Mouse (Mus musculus) spleen, postnatal 14 days (tissue): ENCODE results near the gene Cct8l1.

Experiments
- DNase-seq, 2 experiments: peaks; one replicate each; pipeline ENCODE4 v3.0.0; 2021 to 2022; ENCODE audit warnings: low spot score in 2 of 2

Cct8l1 gene

DNA sequence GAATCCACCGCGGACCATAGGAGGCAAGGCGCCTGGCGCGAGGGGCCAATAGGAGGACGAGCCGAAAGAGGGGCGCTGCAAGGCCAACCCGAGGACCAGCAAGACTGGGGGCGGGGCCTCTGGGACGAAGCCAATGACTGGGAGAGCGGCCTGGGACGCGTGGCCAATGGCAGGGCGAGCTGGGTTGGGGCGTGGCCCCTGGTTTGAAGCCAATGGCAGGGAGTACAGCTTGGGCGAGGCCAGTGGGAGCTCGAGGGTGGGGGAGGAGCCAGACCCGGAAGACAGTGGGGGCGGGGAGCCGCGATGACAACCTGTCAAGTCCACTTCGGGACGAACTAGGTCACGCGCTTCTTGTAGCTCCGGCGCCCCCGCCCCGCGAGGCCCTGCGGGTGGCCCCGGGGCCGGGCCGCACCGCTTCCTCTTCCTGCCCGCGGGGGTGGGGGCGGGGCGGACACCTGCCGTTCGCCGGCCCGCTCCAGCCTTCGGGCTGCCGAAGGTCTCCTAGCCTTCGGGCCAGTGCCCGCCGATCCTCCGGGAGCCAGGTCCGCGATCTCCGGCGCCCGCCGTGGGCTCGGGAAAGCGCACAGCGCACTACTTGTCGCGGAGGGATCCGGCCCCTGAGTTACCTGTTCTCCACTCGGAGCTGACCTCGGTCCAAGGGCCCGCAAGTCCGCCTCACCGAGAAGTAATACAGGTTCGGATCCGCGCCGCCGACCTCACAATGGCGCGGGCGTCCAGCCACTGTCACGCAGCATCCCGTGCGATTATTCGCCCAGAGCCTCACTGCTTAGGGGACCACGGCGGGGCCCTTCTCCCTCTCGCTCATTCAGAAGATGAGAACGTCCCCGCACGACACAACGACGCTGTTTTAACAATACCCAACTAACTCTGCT, 13.9 kb downstream of the Cct8l1 start:
- DNase-seq = peak; percentile 99

GRCm38 (mm10) chr5:25530629-25531028, 14.8 kb downstream of the Cct8l1 start:
- DNase-seq = no peak

DNA sequence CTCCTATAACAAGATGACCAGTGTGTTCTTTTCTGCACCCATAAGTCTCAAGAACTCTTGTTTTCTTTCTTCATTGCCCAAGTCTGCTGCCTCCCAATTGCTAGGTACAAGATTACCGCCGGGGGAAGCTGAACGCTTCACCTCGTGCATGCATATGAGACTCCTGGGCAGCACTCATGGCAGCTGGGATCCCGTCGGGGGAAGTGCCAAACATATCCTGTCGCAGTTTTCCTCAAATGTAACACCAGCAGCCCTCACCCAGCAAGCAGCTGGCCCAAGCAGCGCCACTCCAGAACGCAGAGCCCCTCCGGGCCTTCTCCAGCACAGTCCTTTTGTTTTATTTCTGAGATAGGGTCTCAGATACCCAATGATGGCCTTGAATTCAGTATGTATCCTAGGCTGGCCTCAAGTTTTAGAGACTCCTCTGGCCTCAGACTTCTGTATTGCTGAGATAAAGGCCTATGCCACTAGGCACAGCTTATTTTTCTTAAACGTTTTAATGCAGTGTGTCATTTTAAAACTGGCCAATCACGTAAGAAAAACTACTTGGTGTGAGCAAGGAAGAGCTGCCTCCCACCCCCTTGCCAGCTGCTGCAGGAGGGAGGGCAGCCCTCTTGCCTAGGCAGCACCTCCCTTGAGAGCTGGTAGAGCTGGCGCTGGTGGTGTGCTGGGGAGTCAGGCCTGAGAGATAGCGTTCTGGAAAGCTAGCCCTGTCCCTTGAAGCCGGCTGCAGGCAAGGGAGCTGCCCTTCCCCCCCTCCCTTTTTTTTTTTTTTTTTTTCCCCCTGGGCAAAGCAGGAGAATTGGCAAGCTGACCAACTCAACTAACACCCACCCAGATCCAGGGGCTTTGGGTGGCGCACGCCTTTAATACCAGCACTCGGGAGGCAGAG, 16.6 kb downstream of the Cct8l1 start:
- DNase-seq = no peak

- DNase-seq = no peak
Observed at GRCm38 (mm10) chr5:25533298-25533697, 17.4 kb downstream of the Cct8l1 start.

DNA sequence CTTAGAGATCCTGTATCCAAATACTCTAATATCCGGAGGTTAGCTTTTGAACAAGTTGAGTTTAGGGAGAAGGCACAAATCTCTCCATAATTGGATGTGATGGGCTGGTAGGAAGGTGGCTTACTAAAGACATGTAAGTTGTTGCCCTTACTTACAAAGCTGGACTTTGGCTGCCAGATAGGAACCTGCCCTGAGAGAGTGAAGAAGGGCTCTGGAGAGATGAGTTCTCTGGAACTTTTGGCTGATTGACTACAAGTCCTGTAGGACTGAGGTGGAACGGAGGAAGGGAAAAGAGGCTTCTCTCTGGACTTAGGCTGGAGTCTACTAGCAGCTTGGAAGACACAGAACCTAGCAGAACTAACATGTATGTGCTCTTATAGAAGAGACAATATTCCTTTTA, 19.7 kb downstream of the Cct8l1 start:
- no peak for DNase-seq

DNA sequence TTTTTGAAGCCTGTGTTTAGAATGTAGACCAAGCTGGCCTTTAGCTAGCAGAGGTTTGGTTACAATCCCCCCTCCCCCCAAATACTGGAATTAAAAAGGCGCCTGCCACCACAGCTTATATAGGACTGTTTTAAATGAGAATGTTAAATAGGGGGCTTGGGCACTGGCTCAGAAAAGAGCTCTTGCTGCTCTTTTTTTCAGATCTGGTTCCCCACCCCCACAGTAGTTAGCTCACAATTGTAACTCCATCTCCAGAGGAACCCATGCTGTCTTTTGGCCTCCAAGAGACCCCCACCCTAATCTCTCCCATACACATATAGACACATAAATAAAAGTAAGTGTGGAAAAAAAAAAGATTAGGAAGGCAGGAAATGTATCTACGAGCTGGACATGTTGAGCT, 20.6 kb downstream of the Cct8l1 start:
- no peak for DNase-seq

DNA sequence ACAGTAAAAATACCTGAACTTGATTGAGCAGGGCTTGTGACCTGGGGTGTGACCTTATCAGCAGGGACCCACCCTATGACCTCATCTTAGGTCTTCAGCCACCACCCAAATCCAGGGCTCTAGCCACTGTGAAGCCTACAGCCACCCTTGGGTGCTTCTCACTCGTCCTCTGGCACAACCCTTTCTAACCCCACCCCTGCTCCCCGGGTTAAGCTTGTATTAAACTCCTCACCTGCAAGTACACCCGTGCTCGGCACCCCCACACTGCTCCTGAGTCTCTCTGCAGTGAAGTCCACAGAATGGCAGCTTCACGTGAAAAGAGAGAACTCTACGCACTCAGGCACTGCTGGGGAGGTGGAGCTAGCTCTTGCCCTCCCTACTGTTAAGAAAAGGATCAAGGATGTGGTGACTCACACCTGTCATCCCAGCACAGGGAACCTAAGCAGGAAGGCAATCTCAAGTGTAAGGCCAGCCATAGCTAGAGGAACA, 21.1 kb downstream of the Cct8l1 start:
- DNase-seq = no peak

- no peak for DNase-seq
Observed at GRCm38 (mm10) chr5:25540412-25540811, 24.5 kb downstream of the Cct8l1 start.

- no peak for DNase-seq
Observed at GRCm38 (mm10) chr5:25540921-25541320, 25.1 kb downstream of the Cct8l1 start.

DNA sequence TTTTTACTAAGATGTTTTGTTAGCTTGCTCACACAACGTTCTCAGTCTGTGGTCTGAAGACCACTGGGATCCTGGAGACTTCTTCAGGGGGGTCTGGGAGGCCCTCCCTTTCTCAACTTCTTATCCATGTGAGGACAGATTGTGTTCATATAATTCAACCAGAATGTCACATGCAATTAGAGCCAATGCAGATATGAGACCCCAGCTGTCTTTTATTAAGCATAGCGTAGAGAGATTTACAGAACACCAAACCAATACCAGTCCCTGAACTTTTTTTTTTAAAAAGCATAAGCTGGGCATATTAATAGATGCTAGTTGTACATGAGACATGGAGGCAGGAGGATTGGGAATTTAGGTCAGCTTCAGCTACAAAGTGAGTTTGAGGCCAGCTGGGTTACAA, 25.8 kb downstream of the Cct8l1 start:
- DNase-seq = no peak

GRCm38 (mm10) chr5:25544061-25544460, 28.2 kb downstream of the Cct8l1 start:
- no peak for DNase-seq

DNA sequence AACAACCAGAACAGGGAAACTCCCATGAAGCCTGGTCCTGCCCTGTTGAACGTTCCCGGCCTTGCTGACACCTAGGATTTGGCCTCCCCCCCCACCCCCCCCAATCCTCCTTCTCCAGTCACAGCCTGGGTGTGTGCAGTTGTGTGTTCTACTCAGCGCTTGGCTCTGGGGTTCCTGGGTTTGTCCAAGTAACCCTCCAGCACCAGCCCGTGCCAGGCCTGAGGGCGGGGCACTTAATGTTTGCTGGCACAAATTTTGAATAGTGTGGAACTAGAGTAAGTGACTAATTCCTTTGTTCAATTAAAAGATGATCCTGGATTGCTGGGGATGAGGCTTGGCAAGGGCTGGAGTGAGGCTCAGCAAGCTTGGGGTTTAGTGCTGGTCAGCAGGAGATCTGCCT, 28.7 kb downstream of the Cct8l1 start:
- no peak for DNase-seq

DNA sequence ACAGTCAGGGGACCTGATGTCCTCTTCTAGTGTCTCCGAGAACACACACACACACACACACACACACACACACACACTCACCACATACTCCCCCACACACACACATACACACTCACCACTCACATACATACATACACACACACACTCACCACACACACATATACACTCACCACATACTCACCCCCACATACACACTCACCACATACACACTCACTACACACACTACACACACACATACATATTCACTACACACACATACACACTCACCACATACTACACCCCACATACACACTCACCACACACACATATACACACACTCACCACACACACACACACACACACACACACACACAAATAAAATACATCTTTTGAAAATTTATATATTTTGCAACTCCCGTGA, 31.0 kb downstream of the Cct8l1 start:
- DNase-seq = no peak

DNA sequence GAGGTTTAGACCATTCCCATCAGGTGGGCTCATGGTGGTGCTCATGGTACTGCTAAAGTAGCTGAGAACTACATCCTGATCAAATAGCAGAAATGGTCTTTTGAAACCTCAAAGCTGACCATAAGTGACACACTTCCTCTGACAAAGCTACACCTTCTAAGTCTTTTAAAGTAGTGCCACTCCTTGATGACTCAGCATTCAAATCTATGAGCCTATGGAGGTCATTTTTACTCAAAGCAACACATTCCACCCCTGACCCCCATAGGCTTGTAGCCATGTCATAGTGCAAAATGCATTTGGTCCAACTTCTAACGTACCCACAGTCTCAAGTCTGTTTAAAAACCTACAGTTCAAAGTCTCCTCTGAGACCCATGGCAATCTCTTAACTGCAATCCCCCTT, 35.0 kb downstream of the Cct8l1 start:
- no peak for DNase-seq

- no peak for DNase-seq
Observed at GRCm38 (mm10) chr5:25554210-25554609, 38.3 kb downstream of the Cct8l1 start.

DNA sequence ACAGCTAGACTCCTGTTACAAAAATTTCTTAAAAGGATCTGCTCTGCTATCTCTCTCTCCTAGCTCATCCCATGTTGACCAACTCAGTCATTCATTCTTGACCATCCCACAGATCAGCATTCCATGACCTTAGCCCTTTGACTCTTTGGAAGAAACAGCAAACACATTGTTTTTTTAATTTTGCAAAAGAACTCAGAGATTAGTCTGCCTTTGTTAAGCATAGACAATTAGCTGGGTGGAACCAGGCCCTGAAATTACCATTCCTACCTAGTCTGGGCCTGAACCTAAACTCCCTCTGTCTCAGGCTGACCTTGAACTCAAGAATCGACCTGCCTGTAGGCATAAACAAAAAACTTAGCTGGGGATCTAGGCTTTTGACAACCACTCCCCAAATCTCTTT, 38.8 kb downstream of the Cct8l1 start:
- DNase-seq = no peak

- DNase-seq = no peak
Observed at GRCm38 (mm10) chr5:25555684-25556083, 39.8 kb downstream of the Cct8l1 start.

DNA sequence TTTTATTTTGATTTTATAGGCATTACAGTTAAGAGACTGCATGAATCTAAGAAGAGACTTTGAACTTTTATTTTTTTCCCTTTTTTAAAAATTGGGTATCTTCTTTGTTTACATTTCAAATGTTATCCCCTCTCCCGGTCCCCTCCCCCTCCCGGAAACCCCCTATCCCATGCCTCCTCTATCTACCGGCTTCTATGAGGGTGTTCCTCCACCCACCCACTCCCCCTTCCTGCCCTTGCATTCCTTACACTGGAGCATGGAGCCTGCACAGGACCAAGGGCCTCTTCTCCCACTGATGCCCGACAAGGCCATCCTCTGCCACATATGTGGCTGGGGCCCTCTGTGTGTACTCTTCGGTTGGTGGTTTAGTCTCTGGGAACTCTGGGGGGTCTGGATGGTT, 40.5 kb downstream of the Cct8l1 start:
- no peak for DNase-seq
